Mouse (Mus musculus): ENCODE results near the gene Pla2g4e. TPM values are rescaled to one million over a fixed set of nuclear protein-coding genes. Genes with fewer than 3 reads are reported as not detected.

The Pla2g4e gene
- 10 to 100 TPM; 26.2 to 27.0 TPM for total RNA-seq (2021)
- long read RNA-seq, experiment 1, full-length matches to known transcripts, result 8 of 22 reads
- long read RNA-seq, experiment 1, partial matches to known transcripts, result 8 of 22 reads
- long read RNA-seq, experiment 1, other reads (novel, unspliced or antisense), result 6 of 22 reads
- long read RNA-seq, experiment 2, full-length matches to known transcripts, result 5 of 20 reads
- long read RNA-seq, experiment 2, partial matches to known transcripts, result 4 of 20 reads
- long read RNA-seq, experiment 2, other reads (novel, unspliced or antisense), result 11 of 20 reads

- peak; percentile 62 for DNase-seq (ENCODE audit: low spot score)
Measured at GRCm38 (mm10) chr2:120244679-120245420, at the start of gene Pla2g4e. TSS of gene Pla2g4e (minus strand) at chr2:120245335.

GRCm38 (mm10) chr2:120291471-120292078, 46.4 kb upstream of the Pla2g4e start:
- DNase-seq (ENCODE audit: low spot score), result no peak

- DNase-seq (ENCODE audit: low spot score), result no peak
Measured at GRCm38 (mm10) chr2:120288995-120289394, 43.9 kb upstream of the Pla2g4e start, which contains the start of gene Pla2g4d. TSS of gene Pla2g4d (minus strand) at chr2:120289197.

GRCm38 (mm10) chr2:120288401-120288800, 43.3 kb upstream of the Pla2g4e start:
- no peak for DNase-seq (ENCODE audit: low spot score)

GRCm38 (mm10) chr2:120285639-120286038, 40.5 kb upstream of the Pla2g4e start:
- DNase-seq (ENCODE audit: low spot score), result no peak

- no peak for DNase-seq (ENCODE audit: low spot score)
Measured at GRCm38 (mm10) chr2:120284705-120285104, 39.6 kb upstream of the Pla2g4e start.

- DNase-seq (ENCODE audit: low spot score), result no peak
Measured at GRCm38 (mm10) chr2:120284094-120284493, 39.0 kb upstream of the Pla2g4e start.

- DNase-seq (ENCODE audit: low spot score), result no peak
Measured at GRCm38 (mm10) chr2:120283550-120283949, 38.4 kb upstream of the Pla2g4e start.

- DNase-seq (ENCODE audit: low spot score), result no peak
Measured at GRCm38 (mm10) chr2:120281221-120281620, 36.1 kb upstream of the Pla2g4e start.

- DNase-seq (ENCODE audit: low spot score), result peak; percentile 43
Measured at GRCm38 (mm10) chr2:120279961-120280360, 34.8 kb upstream of the Pla2g4e start.

GRCm38 (mm10) chr2:120276951-120277350, 31.8 kb upstream of the Pla2g4e start:
- DNase-seq (ENCODE audit: low spot score), result no peak

- DNase-seq (ENCODE audit: low spot score), result no peak
Measured at GRCm38 (mm10) chr2:120268635-120269034, 23.5 kb upstream of the Pla2g4e start.

- no peak for DNase-seq (ENCODE audit: low spot score)
Measured at GRCm38 (mm10) chr2:120265523-120265922, 20.4 kb upstream of the Pla2g4e start.

GRCm38 (mm10) chr2:120264858-120265257, 19.7 kb upstream of the Pla2g4e start:
- no peak for DNase-seq (ENCODE audit: low spot score)

- DNase-seq (ENCODE audit: low spot score), result no peak
Measured at GRCm38 (mm10) chr2:120262876-120263275, 17.7 kb upstream of the Pla2g4e start.

GRCm38 (mm10) chr2:120261346-120261745, 16.2 kb upstream of the Pla2g4e start:
- no peak for DNase-seq (ENCODE audit: low spot score)

GRCm38 (mm10) chr2:120256259-120256658, 11.1 kb upstream of the Pla2g4e start:
- DNase-seq (ENCODE audit: low spot score), result no peak

- no peak for DNase-seq (ENCODE audit: low spot score)
Measured at GRCm38 (mm10) chr2:120252644-120253043, 7.5 kb upstream of the Pla2g4e start.

- DNase-seq (ENCODE audit: low spot score), result no peak
Measured at GRCm38 (mm10) chr2:120245421-120246016, 384 bp upstream of the Pla2g4e start.

- DNase-seq (ENCODE audit: low spot score), result no peak
Measured at GRCm38 (mm10) chr2:120243995-120244394, 1.1 kb downstream of the Pla2g4e start.

GRCm38 (mm10) chr2:120242791-120243467, 2.2 kb downstream of the Pla2g4e start:
- DNase-seq (ENCODE audit: low spot score), result no peak
